Mouse (Mus musculus) stomach, embryonic 16.5 days (tissue): ENCODE measurements around the gene Lamp3. TPM values are rescaled to one million over a fixed set of nuclear protein-coding genes. Genes with fewer than 3 reads are reported as not detected.

Source experiments
- polyA plus RNA-seq: library from polyadenylated mRNA; unstranded; fragments of >200 nt; fragmentation: Nextera tagmentation; extraction: Ambion mirVana; gene quantifications from 2 replicates; pipeline ENCODE4 v1.2.1, GENCODE M21; 2015

Lamp3 gene
- polyA plus RNA-seq, 1 experiment from 2014 or later, result 0.04 TPM

Other genes with a start within 250 kb of the Lamp3 start
- not detected in 2 replicates for gene Olfr166, start 222.7 kb downstream of the Lamp3 start, polyA plus RNA-seq
- gene Olfr167, start 184.1 kb downstream of the Lamp3 start, polyA plus RNA-seq, result not detected in 2 replicates
- gene Olfr168, start 170.8 kb downstream of the Lamp3 start, polyA plus RNA-seq, result not detected in 2 replicates
- gene Olfr169, start 134.6 kb downstream of the Lamp3 start, polyA plus RNA-seq, result not detected in 2 replicates
- gene Olfr170, start 94.5 kb downstream of the Lamp3 start, polyA plus RNA-seq, result not detected in 2 replicates
- gene Olfr171, start 76.5 kb downstream of the Lamp3 start, polyA plus RNA-seq, result not detected in 2 replicates
- 12.1 and 14.3 TPM in 2 replicates for gene B3gnt5, start 53.8 kb upstream of the Lamp3 start, polyA plus RNA-seq